Mouse (Mus musculus): ENCODE measurements at regions not wholly inside any gene's neighbourhood (a gene's known extent, or its start where the extent isn't known, plus 50 kb on each side); places are given as distances from the start of the nearest gene placed in this dataset.

- TF ChIP-seq CTCF (IDR thresholded peaks at IDR 0.05) (no peak), EP300 (IDR thresholded peaks at IDR 0.05) (no peak)
These were observed 149.2 kb upstream of the Ralgapa2 start for GRCm38 (mm10) chr2:146661346-146661745.

Data from lung, postnatal 0 days (tissue).